Mouse (Mus musculus) embryonic facial prominence, embryonic 12.5 days (tissue): ENCODE measurements at regions not wholly inside any gene's neighbourhood (a gene's known extent, or its start where the extent isn't known, plus 50 kb on each side); places are given as distances from the start of the nearest gene placed in this dataset.
"Not testable (repeated sequence)": the region's sequence is repeated elsewhere in the genome, so short reads cannot be mapped to it uniquely, and the experiment has no call there.

Experiments used
- ATAC-seq: fragments of 200-750 bp; cut with Nextera tagmentation; 2 replicates; pipeline ENCODE4 v1.8.0; 2017; ENCODE audit not compliant: insufficient number of reproducible peaks, insufficient read depth, low FRiP score, low TSS enrichment
- H3K27ac ChIP-seq: fragments of 300-500 bp; sonication (generic); 2 replicates; pipeline ENCODE4 v1.5.1; 2016; ENCODE audit warnings: mild to moderate bottlenecking
- H3K27me3 ChIP-seq: fragments of 300-500 bp; sonication (generic); 2 replicates; pipeline ENCODE4 v1.6.1; 2016; ENCODE audit warnings: mild to moderate bottlenecking, moderate library complexity
- H3K36me3 ChIP-seq: fragments of 300-500 bp; sonication (generic); 2 replicates; pipeline ENCODE4 v1.6.1; 2016; ENCODE audit warnings: mild to moderate bottlenecking
- H3K4me1 ChIP-seq: fragments of 300-500 bp; sonication (generic); 2 replicates; pipeline ENCODE4 v1.6.1; 2016
- H3K4me2 ChIP-seq: fragments of 300-500 bp; sonication (generic); replicated peaks from 2 replicates; pipeline ENCODE4 v1.6.1; 2016; ENCODE audit warnings: mild to moderate bottlenecking, moderate library complexity
- H3K4me3 ChIP-seq: fragments of 300-500 bp; sonication (generic); 2 replicates; pipeline ENCODE4 v1.5.1; 2016; ENCODE audit warnings: mild to moderate bottlenecking
- H3K9ac ChIP-seq: fragments of 300-500 bp; sonication (generic); 2 replicates; pipeline ENCODE4 v1.6.1; 2016; ENCODE audit warnings: mild to moderate bottlenecking, moderate library complexity
- H3K9me3 ChIP-seq: fragments of 300-500 bp; sonication (generic); 2 replicates; pipeline ENCODE4 v1.6.1; 2016; ENCODE audit warnings: mild to moderate bottlenecking, moderate library complexity
- WGBS: fragments of 180-500 bp; shearing (Covaris S2); methylation state at CpG from one replicate; pipeline ENCODE4 v1.1.7; 2016; 5-methylcytosine and 5-hydroxymethylcytosine counted together

DNA sequence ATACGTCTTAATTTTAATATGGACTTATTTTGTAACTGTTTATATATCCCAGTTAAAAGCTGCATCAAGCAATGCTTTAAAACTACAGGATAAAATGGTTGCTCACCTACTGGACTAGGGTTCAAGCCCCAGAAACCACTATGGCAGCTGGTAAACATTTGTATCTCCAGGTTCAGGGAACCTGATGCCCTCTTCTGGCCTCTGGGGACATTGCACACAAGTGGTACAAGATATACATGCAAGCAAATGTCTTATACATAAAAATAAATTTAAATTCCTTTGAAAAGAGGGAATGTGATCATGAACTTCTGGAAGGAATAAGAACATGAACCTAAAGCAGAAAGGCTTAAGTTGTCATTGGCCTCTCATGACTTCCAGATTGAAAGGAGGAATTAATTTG lies 257.8 kb upstream of the Ift57 start:
- no peak overlapping the region for H3K9ac ChIP-seq
- no peaks in the 10 kb centered on the region for H3K27me3 ChIP-seq
- ATAC-seq = no peak
- WGBS = 83% methylated on average over 1 of the region's 1 CpGs
- no peak overlapping the region for H3K27ac ChIP-seq
- no peaks in the 10 kb centered on the region for H3K9me3 ChIP-seq
- no peak overlapping the region for H3K4me3 ChIP-seq
- no peaks in the 10 kb centered on the region for H3K36me3 ChIP-seq
- H3K4me1 ChIP-seq = no peaks in the 10 kb centered on the region
- no peak overlapping the region for H3K4me2 ChIP-seq

DNA sequence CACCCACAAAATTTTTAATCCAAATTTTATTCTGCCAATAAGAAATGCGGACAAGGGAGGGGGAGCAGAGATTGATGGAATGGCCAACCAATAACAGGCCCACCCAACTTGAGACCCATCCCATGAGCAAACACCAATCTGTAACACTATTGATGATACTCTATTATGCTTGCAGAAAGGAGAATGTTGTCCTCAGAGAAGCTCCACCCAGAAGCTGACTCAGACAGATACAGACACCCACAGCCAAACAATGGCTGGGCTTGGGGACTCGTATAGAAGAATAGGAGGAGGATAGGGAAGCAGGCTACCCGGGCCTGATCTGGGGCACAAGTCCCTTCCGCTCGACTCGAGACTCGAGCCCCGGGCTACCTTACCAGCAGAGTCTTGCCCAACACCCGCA lies 251.7 kb upstream of the Ift57 start:
- ATAC-seq, H3K4me2 ChIP-seq, H3K9ac ChIP-seq, H3K27me3 ChIP-seq, H3K36me3 ChIP-seq, H3K4me1 ChIP-seq, H3K27ac ChIP-seq, H3K9me3 ChIP-seq, H3K4me3 ChIP-seq: not testable (repeated sequence)
- 92% methylated on average over 9 of the region's 9 CpGs for WGBS

DNA sequence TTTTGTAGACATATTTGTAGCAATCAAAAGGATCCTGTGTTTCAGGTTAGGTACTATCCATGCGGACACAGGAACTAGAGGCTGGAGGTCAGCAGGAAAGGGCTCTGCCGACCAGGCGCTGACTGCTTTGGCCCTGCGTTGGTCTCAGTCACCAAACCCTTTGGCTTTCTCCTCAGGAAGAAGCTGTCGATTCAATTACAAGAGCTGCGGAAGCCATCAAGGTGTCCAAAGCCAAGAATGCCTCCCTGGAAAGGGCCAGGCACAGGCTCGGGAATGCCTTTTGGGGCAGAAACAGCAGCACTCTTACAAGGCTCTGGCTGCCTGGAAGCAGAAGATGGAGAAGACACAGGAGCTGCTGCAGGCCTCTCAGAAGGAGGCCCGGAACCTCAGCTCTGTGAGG lies 205.2 kb upstream of the Ift57 start:
- H3K27me3 ChIP-seq = no peaks in the 10 kb centered on the region
- H3K36me3 ChIP-seq = no peaks in the 10 kb centered on the region
- no peak for ATAC-seq
- H3K4me3 ChIP-seq = no peak overlapping the region
- H3K9me3 ChIP-seq = no peaks in the 10 kb centered on the region
- H3K4me2 ChIP-seq = no peak overlapping the region
- no peak overlapping the region for H3K9ac ChIP-seq
- 80% methylated on average over 8 of the region's 8 CpGs for WGBS
- H3K27ac ChIP-seq = no peak overlapping the region
- no peaks in the 10 kb centered on the region for H3K4me1 ChIP-seq

DNA sequence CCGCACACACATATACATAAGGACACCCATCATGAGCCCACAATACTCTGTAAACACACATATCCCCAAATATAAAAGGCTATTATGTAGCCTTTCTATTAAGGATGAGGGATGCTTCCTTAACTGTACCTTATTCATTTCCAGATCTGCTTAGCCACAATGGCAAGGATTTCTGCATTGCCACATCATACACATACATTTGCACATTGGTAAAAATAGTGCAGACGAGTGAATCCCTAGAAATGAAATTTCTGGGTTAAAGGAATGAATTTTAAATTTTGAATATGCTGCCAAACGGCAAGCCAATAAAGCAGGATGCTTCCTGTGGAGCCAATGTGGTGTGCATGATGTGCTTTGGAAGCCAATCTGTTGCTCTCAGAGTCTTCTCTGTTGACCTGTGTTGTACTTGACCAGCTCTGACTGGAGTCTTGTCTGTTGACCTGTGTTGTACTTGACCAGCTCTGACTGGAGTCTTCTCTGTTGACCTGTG lies 201.5 kb upstream of the Ift57 start:
- Histone ChIP-seq H3K9me3 (no peaks in the 10 kb centered on the region), H3K4me3 (no peak overlapping the region), H3K9ac (no peak overlapping the region), H3K36me3 (no peaks in the 10 kb centered on the region), H3K4me2 (no peak overlapping the region), H3K27me3 (no peaks in the 10 kb centered on the region), H3K27ac (no peak overlapping the region), H3K4me1 (no peaks in the 10 kb centered on the region)
- WGBS = 92% methylated on average over 3 of the region's 3 CpGs
- no peak for ATAC-seq

DNA sequence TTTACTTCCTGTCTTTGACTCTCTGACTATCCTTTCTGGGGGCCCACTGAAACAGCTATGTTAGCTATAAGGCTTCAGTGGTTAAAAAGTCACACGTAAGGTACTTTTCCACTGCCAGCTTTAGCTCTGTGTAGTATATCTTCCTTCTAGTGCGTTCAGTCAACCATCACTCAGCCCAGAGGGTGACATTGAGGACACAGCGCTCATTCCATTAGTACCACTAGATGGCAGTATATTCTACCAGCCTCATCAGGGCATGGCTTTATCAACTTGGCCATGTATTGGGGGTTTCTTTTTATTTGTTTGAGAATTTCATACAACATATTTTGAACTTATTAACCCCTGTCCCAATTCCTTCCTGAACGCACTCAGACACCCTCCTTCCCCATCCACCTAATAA lies 198.2 kb upstream of the Ift57 start:
- H3K4me3 ChIP-seq = no peak overlapping the region
- H3K4me2 ChIP-seq = no peak overlapping the region
- H3K36me3 ChIP-seq = no peaks in the 10 kb centered on the region
- ATAC-seq = no peak
- H3K27me3 ChIP-seq = no peaks in the 10 kb centered on the region
- 33% methylated on average over 4 of the region's 4 CpGs for WGBS
- H3K27ac ChIP-seq = no peak overlapping the region
- H3K4me1 ChIP-seq = no peaks in the 10 kb centered on the region
- no peak overlapping the region for H3K9ac ChIP-seq
- H3K9me3 ChIP-seq = no peaks in the 10 kb centered on the region

DNA sequence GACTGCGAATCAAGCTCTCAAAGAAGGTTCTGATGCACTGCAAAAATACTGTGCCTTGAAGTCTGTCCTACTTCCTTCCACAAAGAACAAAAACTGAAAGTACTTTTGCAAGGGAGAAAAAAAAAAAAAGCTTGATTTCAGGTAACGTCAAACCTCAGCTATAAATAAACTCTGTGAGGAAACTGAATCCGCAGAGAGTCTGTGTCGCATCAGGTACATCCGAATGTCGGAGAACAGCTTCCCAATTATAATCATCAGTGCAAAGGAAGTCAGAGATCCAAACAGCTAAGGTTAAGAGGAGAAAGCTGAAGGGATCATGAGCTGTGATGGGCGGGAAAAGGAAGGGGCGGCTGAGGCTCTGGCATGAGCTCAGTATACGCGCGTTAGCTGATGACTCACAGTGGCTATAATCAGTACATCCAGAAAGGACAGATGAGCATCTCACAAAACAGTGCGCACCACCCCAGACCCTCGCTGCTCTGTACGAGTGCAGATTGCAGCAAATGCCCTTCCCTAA lies 195.1 kb upstream of the Ift57 start:
- no peaks in the 10 kb centered on the region for H3K27me3 ChIP-seq
- H3K4me2 ChIP-seq = no peak overlapping the region
- no peaks in the 10 kb centered on the region for H3K9me3 ChIP-seq
- no peak overlapping the region for H3K4me3 ChIP-seq
- ATAC-seq = no peak
- no peaks in the 10 kb centered on the region for H3K36me3 ChIP-seq
- H3K27ac ChIP-seq = no peak overlapping the region
- no peaks in the 10 kb centered on the region for H3K4me1 ChIP-seq
- no peak overlapping the region for H3K9ac ChIP-seq
- WGBS = 69% methylated on average over 14 of the region's 14 CpGs

DNA sequence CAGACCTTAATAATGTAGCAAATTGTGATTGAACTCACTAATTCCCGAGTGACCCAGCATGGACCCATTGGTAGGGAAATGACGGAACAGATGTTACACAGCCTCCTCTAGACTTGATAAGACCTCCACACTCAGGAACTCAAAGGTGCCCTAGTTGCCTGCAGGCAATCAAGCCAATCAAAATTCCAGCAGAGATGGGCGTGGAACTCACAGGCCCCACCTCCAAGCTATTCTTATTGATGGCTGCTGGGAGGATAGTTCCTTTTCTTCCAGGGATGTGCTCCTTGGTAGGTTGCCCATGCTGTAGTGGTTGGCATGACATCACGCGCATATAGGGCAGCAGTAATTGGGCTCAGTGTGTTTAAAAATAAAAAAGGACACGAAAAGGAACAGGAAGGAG lies 194.4 kb upstream of the Ift57 start:
- Histone ChIP-seq H3K4me1 (no peaks in the 10 kb centered on the region), H3K27ac (no peak overlapping the region), H3K4me3 (no peak overlapping the region), H3K36me3 (no peaks in the 10 kb centered on the region), H3K9ac (no peak overlapping the region), H3K27me3 (no peaks in the 10 kb centered on the region), H3K9me3 (no peaks in the 10 kb centered on the region), H3K4me2 (no peak overlapping the region)
- no peak for ATAC-seq
- 80% methylated on average over 6 of the region's 6 CpGs for WGBS

DNA sequence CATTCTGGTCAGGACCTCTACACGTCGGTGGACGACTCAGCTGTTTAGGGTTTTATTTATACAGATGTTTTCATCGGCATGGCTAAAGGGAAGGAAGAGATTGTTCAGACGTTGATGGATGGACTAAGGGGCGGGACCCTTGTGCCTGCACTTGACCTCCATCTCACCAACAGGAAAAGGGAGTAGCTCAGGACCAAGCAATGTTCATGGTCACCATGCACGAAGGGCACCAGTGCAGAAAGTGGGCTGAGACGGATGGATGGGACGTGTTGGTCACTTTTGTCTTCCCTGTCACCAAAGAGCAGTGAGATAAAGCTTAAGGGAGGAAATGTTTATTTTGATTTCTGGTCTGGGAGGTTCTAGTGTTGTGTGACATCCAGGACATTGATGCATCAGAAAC lies 193.8 kb upstream of the Ift57 start:
- Histone ChIP-seq H3K4me3 (no peak overlapping the region), H3K9ac (no peak overlapping the region), H3K27ac (no peak overlapping the region), H3K27me3 (no peaks in the 10 kb centered on the region), H3K36me3 (no peaks in the 10 kb centered on the region), H3K4me1 (no peaks in the 10 kb centered on the region), H3K4me2 (no peak overlapping the region), H3K9me3 (no peaks in the 10 kb centered on the region)
- no peak for ATAC-seq
- WGBS = 75% methylated on average over 9 of the region's 9 CpGs

DNA sequence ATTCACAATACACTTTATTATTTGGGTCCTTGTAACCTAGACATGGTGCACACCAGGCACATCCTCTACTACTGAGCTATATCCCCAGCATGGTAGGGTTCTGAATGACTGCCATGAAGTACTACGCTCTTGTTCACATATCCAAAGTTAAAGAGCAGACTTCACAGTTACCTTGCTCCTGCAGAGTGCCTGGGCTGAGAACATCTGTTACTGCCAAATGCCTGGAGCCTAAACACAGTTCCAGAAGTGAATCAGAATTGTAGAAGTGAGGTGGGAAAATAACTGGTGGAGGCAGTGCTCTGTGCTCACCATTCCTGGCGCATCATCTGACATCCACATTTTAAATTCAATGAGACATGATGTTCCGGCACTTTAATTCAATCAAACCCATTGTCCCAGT lies 180.2 kb upstream of the Ift57 start:
- Histone ChIP-seq H3K36me3 (no peaks in the 10 kb centered on the region), H3K4me2 (no peak overlapping the region), H3K4me1 (no peaks in the 10 kb centered on the region), H3K9me3 (no peaks in the 10 kb centered on the region), H3K4me3 (no peak overlapping the region), H3K9ac (no peak overlapping the region), H3K27me3 (no peaks in the 10 kb centered on the region), H3K27ac (no peak overlapping the region)
- ATAC-seq = no peak
- WGBS = 79% methylated on average over 3 of the region's 3 CpGs

DNA sequence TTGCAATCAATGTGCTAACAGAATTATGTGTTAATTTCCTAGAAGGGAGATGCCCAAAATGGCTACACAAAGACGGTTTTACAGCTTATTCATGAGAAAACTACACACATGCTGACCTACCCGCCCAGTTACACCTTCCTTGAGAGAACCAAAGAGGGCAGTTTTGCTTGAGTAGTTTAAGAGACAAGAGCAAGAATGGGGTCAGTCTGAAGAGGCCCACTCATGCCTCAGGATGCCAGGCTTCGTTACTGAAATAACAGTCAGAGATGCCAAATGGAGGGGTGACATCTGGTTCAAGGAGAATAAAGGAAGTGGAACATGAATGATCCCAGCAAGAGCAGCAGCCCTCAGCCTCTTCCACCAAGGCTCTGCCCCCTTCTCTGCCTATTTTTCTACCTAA lies 178.6 kb upstream of the Ift57 start:
- no peaks in the 10 kb centered on the region for H3K9me3 ChIP-seq
- H3K27me3 ChIP-seq = no peaks in the 10 kb centered on the region
- H3K27ac ChIP-seq = no peak overlapping the region
- no peak for ATAC-seq
- H3K4me3 ChIP-seq = no peak overlapping the region
- H3K4me2 ChIP-seq = no peak overlapping the region
- H3K36me3 ChIP-seq = no peaks in the 10 kb centered on the region
- WGBS = 65% methylated on average over 3 of the region's 3 CpGs
- H3K4me1 ChIP-seq = no peaks in the 10 kb centered on the region
- H3K9ac ChIP-seq = no peak overlapping the region

DNA sequence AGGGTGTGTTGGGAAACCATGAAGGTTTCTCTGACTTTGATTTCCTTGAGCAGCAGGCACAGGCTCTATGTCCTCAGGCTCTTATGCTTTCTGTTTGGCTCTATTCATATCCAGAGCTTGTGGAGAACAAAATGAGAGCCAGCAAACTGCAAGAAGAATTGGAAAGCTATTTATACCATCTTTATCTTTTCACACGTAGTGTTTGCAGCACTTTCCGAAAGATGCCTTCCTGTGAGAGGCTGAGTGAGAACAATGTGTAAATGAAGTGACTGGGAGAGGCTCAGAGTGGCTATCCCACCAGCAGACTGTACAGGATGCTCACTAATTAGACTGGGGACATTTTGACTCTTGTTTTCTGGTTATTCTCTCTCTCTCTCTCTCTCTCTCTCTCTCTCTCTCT lies 177.3 kb upstream of the Ift57 start:
- Histone ChIP-seq H3K4me3 (no peak overlapping the region), H3K9me3 (no peaks in the 10 kb centered on the region), H3K27me3 (no peaks in the 10 kb centered on the region), H3K4me2 (no peak overlapping the region), H3K36me3 (no peaks in the 10 kb centered on the region), H3K4me1 (no peaks in the 10 kb centered on the region), H3K27ac (no peak overlapping the region), H3K9ac (no peak overlapping the region)
- 66% methylated on average over 2 of the region's 2 CpGs for WGBS
- ATAC-seq = no peak

DNA sequence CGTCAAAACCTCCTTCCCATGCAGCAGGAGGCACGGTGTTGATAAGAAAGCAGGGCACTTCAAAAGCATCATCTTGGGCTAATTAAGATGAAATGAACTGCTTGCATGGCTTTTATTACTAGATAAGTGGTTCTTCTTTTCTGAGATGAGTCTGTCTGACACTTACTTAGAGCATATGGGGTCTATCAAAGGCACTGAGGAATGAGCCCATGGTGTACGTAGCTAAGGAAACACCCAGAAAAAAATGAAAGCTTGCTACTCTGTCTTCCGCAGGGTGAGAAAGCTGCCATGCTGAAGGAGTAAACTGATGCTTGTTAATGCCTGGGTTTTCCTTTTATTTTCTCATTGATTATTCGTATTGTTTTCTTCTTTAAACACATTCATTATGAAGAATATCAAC lies 176.5 kb upstream of the Ift57 start:
- no peaks in the 10 kb centered on the region for H3K4me1 ChIP-seq
- no peak overlapping the region for H3K4me2 ChIP-seq
- H3K9ac ChIP-seq = no peak overlapping the region
- no peak for ATAC-seq
- no peaks in the 10 kb centered on the region for H3K9me3 ChIP-seq
- H3K27me3 ChIP-seq = no peaks in the 10 kb centered on the region
- no peaks in the 10 kb centered on the region for H3K36me3 ChIP-seq
- WGBS = 66% methylated on average over 5 of the region's 5 CpGs
- H3K4me3 ChIP-seq = no peak overlapping the region
- no peak overlapping the region for H3K27ac ChIP-seq

DNA sequence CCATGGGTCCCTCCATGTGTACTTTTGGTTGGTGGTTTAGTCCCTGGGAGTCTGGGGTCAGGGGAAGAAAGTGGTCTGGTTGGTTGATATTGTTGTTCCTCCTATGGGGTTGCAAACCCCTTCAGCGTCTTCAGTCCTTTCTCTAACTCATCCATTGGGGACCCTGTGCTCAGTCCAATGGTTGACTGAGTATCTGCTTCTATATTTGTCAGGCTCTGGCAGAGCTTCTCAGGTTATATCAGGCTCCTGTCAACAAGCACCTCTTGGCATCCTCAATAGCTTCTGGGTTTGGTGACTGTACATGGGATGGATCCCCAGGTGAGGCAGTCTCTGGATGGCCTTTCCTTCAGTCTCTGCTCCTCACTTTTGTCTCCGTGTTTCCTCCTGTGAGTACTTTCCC lies 170.4 kb upstream of the Ift57 start:
- H3K4me1 ChIP-seq, H3K4me3 ChIP-seq, H3K4me2 ChIP-seq, H3K9me3 ChIP-seq, H3K27me3 ChIP-seq, H3K36me3 ChIP-seq, H3K9ac ChIP-seq, H3K27ac ChIP-seq, ATAC-seq: not testable (repeated sequence)
- WGBS = 89% methylated on average over 2 of the region's 2 CpGs
